Mouse (Mus musculus) intestine, postnatal 0 days (tissue): ENCODE data around the gene Tnfrsf8. TPM values are rescaled to one million over a fixed set of nuclear protein-coding genes. Genes with fewer than 3 reads are reported as not detected.

Experiments used
- ATAC-seq: fragments of 200-750 bp; cut with Nextera tagmentation; 2 replicates; pipeline ENCODE4 v1.8.0; 2017; ENCODE audit warnings: mild to moderate bottlenecking, moderate TSS enrichment, moderate library complexity
- H3K27ac ChIP-seq: fragments of 300-500 bp; sonication (generic); 2 replicates; pipeline ENCODE4 v1.5.1; 2014; ENCODE audit warnings: mild to moderate bottlenecking, low read depth, low read length, moderate library complexity
- H3K27me3 ChIP-seq: fragments of 300-500 bp; sonication (generic); replicated peaks from 2 replicates; pipeline ENCODE4 v1.6.1; 2014; ENCODE audit warnings: low read length, mixed read lengths; ENCODE audit not compliant: control insufficient read depth, insufficient read depth
- H3K36me3 ChIP-seq: fragments of 300-500 bp; sonication (generic); 2 replicates; pipeline ENCODE4 v1.6.1; 2014; ENCODE audit warnings: mild to moderate bottlenecking, moderate library complexity; ENCODE audit not compliant: control insufficient read depth, insufficient read depth
- H3K4me1 ChIP-seq: fragments of 300-500 bp; sonication (generic); replicated peaks from 2 replicates; pipeline ENCODE4 v1.6.1; 2014; ENCODE audit warnings: antibody characterized with exemption, low read length, mixed read lengths; ENCODE audit not compliant: control insufficient read depth, insufficient read depth
- H3K4me2 ChIP-seq: fragments of 300-500 bp; sonication (generic); replicated peaks from 2 replicates; pipeline ENCODE4 v1.6.1; 2014; ENCODE audit warnings: low read depth, mild to moderate bottlenecking, moderate library complexity
- H3K4me3 ChIP-seq: fragments of 300-500 bp; sonication (generic); 2 replicates; pipeline ENCODE4 v1.5.1; 2014; ENCODE audit warnings: low read depth, low read length
- H3K9ac ChIP-seq: fragments of 300-500 bp; sonication (generic); 2 replicates; pipeline ENCODE4 v1.6.1; 2014; ENCODE audit warnings: mild to moderate bottlenecking, low read depth, low read length
- H3K9me3 ChIP-seq: fragments of 300-500 bp; sonication (generic); 2 replicates; pipeline ENCODE4 v1.6.1; 2016; ENCODE audit warnings: mixed run types; ENCODE audit not compliant: control insufficient read depth
- CTCF ChIP-seq: sonication (generic); IDR thresholded peaks from 2 replicates; pipeline ENCODE4 v1.5.1; 2016; ENCODE audit warnings: low read depth, mild to moderate bottlenecking, control low read depth, antibody characterized with exemption, moderate library complexity
- WGBS: fragments of 180-500 bp; shearing (Covaris S2); extraction: QIAGEN DNeasy Blood & Tissue Kit; methylation state at CpG from one replicate; pipeline ENCODE4 v1.1.7; 2014; 5-methylcytosine and 5-hydroxymethylcytosine counted together
- polyA plus RNA-seq: library from polyadenylated mRNA; unstranded; fragments of >200 nt; fragmentation: Nextera tagmentation; extraction: Ambion mirVana; gene quantifications from 2 replicates; pipeline ENCODE4 v1.2.1, GENCODE M21; 2015

Tnfrsf8 gene
- polyA plus RNA-seq, 1 experiment from 2014 or later, result 0.04 TPM

GRCm38 (mm10) chr4:145341879-145342809, 27.2 kb upstream of the Tnfrsf8 start:
- no peak for TF ChIP-seq CTCF
- Histone ChIP-seq H3K9ac (no peak overlapping the region), H3K27ac (no peak overlapping the region), H3K27me3 (no peaks in the 10 kb centered on the region), H3K4me1 (no peaks in the 10 kb centered on the region), H3K4me3 (no peak overlapping the region), H3K9me3 (no peaks in the 10 kb centered on the region), H3K36me3 (no peaks in the 10 kb centered on the region), H3K4me2 (no peak overlapping the region)
- 86% methylated on average over 6 of the region's 6 CpGs for WGBS
- ATAC-seq, result no peak

- no peak for TF ChIP-seq CTCF
- H3K36me3 ChIP-seq, result no peaks in the 10 kb centered on the region
- no peak overlapping the region for H3K4me3 ChIP-seq
- no peaks in the 10 kb centered on the region for H3K27me3 ChIP-seq
- no peak overlapping the region for H3K4me2 ChIP-seq
- ATAC-seq, result no peak
- no peak overlapping the region for H3K27ac ChIP-seq
- H3K9me3 ChIP-seq, result no peaks in the 10 kb centered on the region
- 75% methylated on average over 9 of the region's 9 CpGs for whole genome bisulfite sequencing
- H3K9ac ChIP-seq, result no peak overlapping the region
- no peaks in the 10 kb centered on the region for H3K4me1 ChIP-seq
These were observed 23.2 kb upstream of the Tnfrsf8 start for GRCm38 (mm10) chr4:145337906-145338858.

- Histone ChIP-seq H3K9me3 (no peaks in the 10 kb centered on the region), H3K4me3 (no peak overlapping the region), H3K27ac (no peak overlapping the region), H3K27me3 (no peaks in the 10 kb centered on the region), H3K4me2 (no peak overlapping the region), H3K9ac (no peak overlapping the region), H3K36me3 (no peaks in the 10 kb centered on the region), H3K4me1 (no peaks in the 10 kb centered on the region)
- WGBS, result 87% methylated on average over 5 of the region's 5 CpGs
- ATAC-seq, result no peak
- TF ChIP-seq CTCF, result no peak
These were observed 21.6 kb upstream of the Tnfrsf8 start for GRCm38 (mm10) chr4:145336587-145336986.

- H3K4me2 ChIP-seq, result no peak overlapping the region
- no peak for ATAC-seq
- no peaks in the 10 kb centered on the region for H3K36me3 ChIP-seq
- no peaks in the 10 kb centered on the region for H3K9me3 ChIP-seq
- 72% methylated on average over 1 of the region's 1 CpGs for WGBS
- no peaks in the 10 kb centered on the region for H3K27me3 ChIP-seq
- no peak for TF ChIP-seq CTCF
- no peak overlapping the region for H3K4me3 ChIP-seq
- H3K9ac ChIP-seq, result no peak overlapping the region
- H3K27ac ChIP-seq, result no peak overlapping the region
- H3K4me1 ChIP-seq, result no peaks in the 10 kb centered on the region
These were observed 21.1 kb upstream of the Tnfrsf8 start for GRCm38 (mm10) chr4:145336019-145336418.

- 71% methylated on average over 3 of the region's 3 CpGs for WGBS
These were observed 8.7 kb upstream of the Tnfrsf8 start for GRCm38 (mm10) chr4:145323631-145324030.

More at GRCm38 (mm10) chr4:145323631-145324030, 8.7 kb upstream of the Tnfrsf8 start:
- Histone ChIP-seq H3K9ac (no peak overlapping the region), H3K9me3 (no peaks in the 10 kb centered on the region), H3K27me3 (no peaks in the 10 kb centered on the region), H3K4me2 (no peak overlapping the region), H3K4me3 (no peak overlapping the region), H3K36me3 (no peaks in the 10 kb centered on the region), H3K27ac (no peak overlapping the region), H3K4me1 (no peaks in the 10 kb centered on the region)
- ATAC-seq, result no peak
- TF ChIP-seq CTCF, result no peak
